ENCODE assay signal across 21 mouse cellular contexts in the genomic region with DNA sequence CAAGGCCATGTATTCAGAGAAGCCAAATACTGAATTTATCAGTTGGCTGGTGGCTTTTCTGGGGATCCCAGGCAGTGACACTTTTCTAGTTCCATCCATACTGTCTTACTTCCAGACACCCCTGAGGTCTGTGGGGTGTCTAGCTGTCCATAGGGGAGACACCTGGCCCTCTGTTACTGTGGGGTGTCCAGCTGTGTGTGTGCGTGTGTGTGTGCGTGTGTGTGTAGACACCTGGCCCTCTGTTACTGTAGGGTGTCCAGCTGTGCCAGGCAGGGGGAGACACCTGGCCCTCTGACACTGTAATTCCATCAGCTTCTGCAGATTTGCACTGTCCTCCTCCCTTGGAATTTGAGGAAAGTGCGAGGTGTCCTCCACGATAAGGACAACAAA.
DNase-seq lines count a peak whose midpoint lies in the region; ATAC-seq and TF ChIP-seq lines count a peak whose summit lies in the region.
"Had no signal": no experiment of that assay in that cellular context is flagged by ENCODE, and none has a peak within 500 bp of the region (broad histone marks: within the 10 kb centered on the region; RNA-seq: fewer than 3 reads in every experiment).

No protein-coding gene starts in this region.

- ATAC-seq in limb, embryonic 15.5 days (ENCODE audit: insufficient number of reproducible peaks, low FRiP score, low TSS enrichment, low read depth): no peak
- ATAC-seq in lung, embryonic 16.5 days (ENCODE audit: low read depth): no peak
- ATAC-seq: forebrain, embryonic 13.5 days; forebrain, embryonic 16.5 days had no signal

- H3K36me3 ChIP-seq in heart, embryonic 10.5 days: peaks cover 15% of the 10 kb centered on the region
- no peaks in the 10 kb centered on the region for H3K36me3 ChIP-seq in heart, adult 2 months (ENCODE audit: control insufficient read depth, insufficient read depth, low read length)
- peaks cover 18% of the 10 kb centered on the region for H3K36me3 ChIP-seq in limb, embryonic 15.5 days
- H3K36me3 ChIP-seq in limb, embryonic 10.5 days: peaks cover 30% of the 10 kb centered on the region
- peaks cover 4% of the 10 kb centered on the region; the same call in 1 of the 2 replicates for H3K36me3 ChIP-seq in lung, embryonic 16.5 days (ENCODE audit: control insufficient read depth, insufficient read depth, low read length)
- H3K36me3 ChIP-seq: G1E; hindbrain, embryonic 13.5 days; intestine, embryonic 15.5 days had no signal

- peak; percentile 39 for DNase-seq in cerebellum, adult 11-12 months
- no peak for DNase-seq in cerebellum, postnatal 25 days
- DNase-seq in heart, embryonic 10.5 days (ENCODE audit: low spot score): no peak
- DNase-seq in heart, adult 2 months: no peak
- no peak for DNase-seq in limb, embryonic 10.5 days (ENCODE audit: low spot score)
- no peak for DNase-seq in lung, postnatal 25 days (ENCODE audit: low spot score)
- DNase-seq: B cell, adult 2 months; kidney, adult 11 months had no signal

- no peak overlapping the region for H3K4me2 ChIP-seq in limb, embryonic 15.5 days
- no peak overlapping the region for H3K4me2 ChIP-seq in lung, embryonic 16.5 days (ENCODE audit: low read depth, low read length)
- H3K4me2 ChIP-seq: forebrain, embryonic 13.5 days; heart, embryonic 11.5 days; hindbrain, embryonic 13.5 days had no signal

- no peaks in the 10 kb centered on the region for H3K9me3 ChIP-seq in heart, embryonic 10.5 days
- H3K9me3 ChIP-seq in limb, embryonic 15.5 days: no peaks in the 10 kb centered on the region
- H3K9me3 ChIP-seq in limb, embryonic 10.5 days (replicated peaks): no peaks in the 10 kb centered on the region
- no peaks in the 10 kb centered on the region for H3K9me3 ChIP-seq in lung, embryonic 16.5 days (ENCODE audit: control insufficient read depth, low read length)
- H3K9me3 ChIP-seq: embryonic facial prominence, embryonic 13.5 days; forebrain, embryonic 10.5 days; forebrain, embryonic 13.5 days; G1E; hindbrain, embryonic 10.5 days; hindbrain, embryonic 13.5 days; intestine, embryonic 15.5 days had no signal

- peak overlapping the region; percentile 73; the same call in 1 of the 2 replicates for H3K27ac ChIP-seq in heart, embryonic 10.5 days
- no peak overlapping the region for H3K27ac ChIP-seq in heart, adult 2 months
- H3K27ac ChIP-seq in limb, embryonic 15.5 days: peak overlapping the region; percentile 77; the same call in 1 of the 2 replicates
- H3K27ac ChIP-seq in limb, embryonic 10.5 days: no peak overlapping the region
- H3K27ac ChIP-seq in lung, embryonic 16.5 days (ENCODE audit: low read length): peak overlapping the region; percentile 97
- H3K27ac ChIP-seq: forebrain, embryonic 13.5 days had no signal

- H3K79me2 ChIP-seq in heart, adult 2 months (replicated peaks; ENCODE audit: control insufficient read depth, insufficient read depth, low read length): no peaks in the 10 kb centered on the region

- no peak for TF ChIP-seq POLR2A in heart, adult 2 months (IDR thresholded peaks at IDR 0.05; ENCODE audit: insufficient read depth, low read depth, low read length)

- intact Hi-C loops in heart, adult 2 months (cut with DNase I): no loop called here

- WGBS in heart, embryonic 10.5 days: 86% methylated on average over 4 of the region's 4 CpGs
- WGBS in heart, adult 2 months: 90% methylated on average over 4 of the region's 4 CpGs
- WGBS in limb, embryonic 15.5 days: 82% methylated on average over 4 of the region's 4 CpGs
- 88% methylated on average over 4 of the region's 4 CpGs for WGBS in limb, embryonic 10.5 days
- WGBS in lung, embryonic 16.5 days: 69% methylated on average over 4 of the region's 4 CpGs

- H3K27me3 ChIP-seq in heart, embryonic 10.5 days (ENCODE audit: insufficient read depth, poor library complexity, severe bottlenecking): no peaks in the 10 kb centered on the region
- H3K27me3 ChIP-seq in heart, adult 2 months (ENCODE audit: control insufficient read depth, insufficient read depth, low read length): no peaks in the 10 kb centered on the region
- no peaks in the 10 kb centered on the region for H3K27me3 ChIP-seq in limb, embryonic 15.5 days
- no peaks in the 10 kb centered on the region for H3K27me3 ChIP-seq in limb, embryonic 10.5 days (ENCODE audit: low read depth, poor library complexity, severe bottlenecking)
- H3K27me3 ChIP-seq in lung, embryonic 16.5 days (ENCODE audit: control insufficient read depth, insufficient read depth, low read depth, low read length): no peaks in the 10 kb centered on the region
- H3K27me3 ChIP-seq: CH12.LX; embryonic facial prominence, embryonic 13.5 days; forebrain, embryonic 13.5 days; hindbrain, embryonic 13.5 days; intestine, embryonic 15.5 days; Patski had no signal

- TF ChIP-seq EP300 in heart, adult 2 months (IDR thresholded peaks at IDR 0.05; ENCODE audit: insufficient read depth, low read depth, low read length): no peak

- TF ChIP-seq CTCF in heart, adult 2 months (IDR thresholded peaks at IDR 0.05): no peak

- H3K9ac ChIP-seq in heart, adult 2 months (ENCODE audit: low read depth, low read length): no peak overlapping the region
- H3K9ac ChIP-seq in limb, embryonic 15.5 days: no peak overlapping the region
- no peak overlapping the region; the same call in 1 of the 2 replicates for H3K9ac ChIP-seq in lung, embryonic 16.5 days (ENCODE audit: low read length)
- H3K9ac ChIP-seq: embryonic facial prominence, embryonic 13.5 days; forebrain, embryonic 13.5 days had no signal

- no peak overlapping the region for H3K4me3 ChIP-seq in heart, embryonic 10.5 days
- no peak overlapping the region for H3K4me3 ChIP-seq in heart, adult 2 months
- H3K4me3 ChIP-seq in limb, embryonic 15.5 days: no peak overlapping the region
- H3K4me3 ChIP-seq in limb, embryonic 10.5 days: no peak overlapping the region
- no peak overlapping the region for H3K4me3 ChIP-seq in lung, embryonic 16.5 days (ENCODE audit: low read length)
- H3K4me3 ChIP-seq: embryonic facial prominence, embryonic 13.5 days; forebrain, embryonic 10.5 days; forebrain, embryonic 13.5 days; hindbrain, embryonic 10.5 days; hindbrain, embryonic 13.5 days; intestine, embryonic 15.5 days had no signal

- H3K4me1 ChIP-seq in heart, embryonic 10.5 days: peaks cover 50% of the 10 kb centered on the region
- H3K4me1 ChIP-seq in heart, adult 2 months (ENCODE audit: control insufficient read depth, insufficient read depth, low read length): peaks cover 2% of the 10 kb centered on the region; the same call in 1 of the 2 replicates
- peaks cover 40% of the 10 kb centered on the region for H3K4me1 ChIP-seq in limb, embryonic 15.5 days
- H3K4me1 ChIP-seq in limb, embryonic 10.5 days: peaks cover 32% of the 10 kb centered on the region
- peaks cover 56% of the 10 kb centered on the region for H3K4me1 ChIP-seq in lung, embryonic 16.5 days (replicated peaks; ENCODE audit: control insufficient read depth, insufficient read depth, low read length)

Comparison
In these comparisons a context has a peak if more than half of its experiments do, and no peak if none do; other contexts are left out.
1. H3K27ac ChIP-seq: peak in heart, embryonic 10.5 days (single experiment), limb, embryonic 15.5 days (single experiment) and lung, embryonic 16.5 days (single experiment); none in heart, adult 2 months (single experiment) and limb, embryonic 10.5 days (single experiment).